ENCODE assay signal across 21 mouse cellular contexts in genomic region chr6:39063541-39063940, GRCm38 (mm10).
"Had no signal": no experiment of that assay in that cellular context is flagged by ENCODE, and none has a peak within 500 bp of the region (broad histone marks: within the 10 kb centered on the region; RNA-seq: fewer than 3 reads in every experiment).

No protein-coding gene starts in this region.

- DNase-seq: cerebellum, adult 8-10 months; cerebellum, adult 9-10 months; cerebellum, adult 9-11 months; cerebellum, postnatal 10 days; cerebellum, postnatal 14 days; cerebellum, postnatal 25 days; cerebellum, postnatal 36 days; embryo, embryonic 11 days; forebrain, postnatal 0 days; gastrocnemius, adult 2 months; gastrocnemius, postnatal 10 days; gastrocnemius, postnatal 14 days; gastrocnemius, postnatal 25 days; gastrocnemius, postnatal 36 days; heart, adult 11 months; heart, adult 18-20 months; heart, adult 2 months had no signal

- ATAC-seq: forebrain, embryonic 13.5 days; forebrain, embryonic 14.5 days; forebrain, embryonic 15.5 days; forebrain, embryonic 16.5 days; forebrain, postnatal 0 days had no signal
